Mouse (Mus musculus) heart, adult 2 months (tissue): ENCODE results near the gene Tnfaip8l1. TPM values are rescaled to one million over a fixed set of nuclear protein-coding genes. Genes with fewer than 3 reads are reported as not detected.

Experiments used
- DNase-seq, 2 experiments: peaks; one replicate each; pipeline ENCODE4 v3.0.0; 2021
- H3K27ac ChIP-seq: fragments of 200-600 bp; 2 replicates; pipeline ENCODE4 v1.8.1; 2022
- H3K27me3 ChIP-seq: fragments of 200-500 bp; 2 replicates; pipeline ENCODE4 v1.6.1; 2012; ENCODE audit warnings: mild to moderate bottlenecking, low read length, inconsistent platforms, mixed read lengths; ENCODE audit not compliant: control insufficient read depth, insufficient read depth
- H3K36me3 ChIP-seq: fragments of 200-500 bp; 2 replicates; pipeline ENCODE4 v1.6.1; 2012; ENCODE audit warnings: low read length, inconsistent platforms; ENCODE audit not compliant: control insufficient read depth, insufficient read depth
- H3K4me1 ChIP-seq: fragments of 200-500 bp; 2 replicates; pipeline ENCODE4 v1.6.1; 2011; ENCODE audit warnings: low read length; ENCODE audit not compliant: control insufficient read depth, insufficient read depth
- H3K4me3 ChIP-seq: fragments of 200-600 bp; 2 replicates; pipeline ENCODE4 v1.8.1; 2022
- H3K79me2 ChIP-seq: fragments of 200-500 bp; replicated peaks from 2 replicates; pipeline ENCODE4 v1.6.1; 2012; ENCODE audit warnings: mild to moderate bottlenecking, inconsistent platforms, low read length, moderate library complexity, mixed read lengths; ENCODE audit not compliant: control insufficient read depth, insufficient read depth
- H3K9ac ChIP-seq: fragments of 200-500 bp; 2 replicates; pipeline ENCODE4 v1.6.1; 2012; ENCODE audit warnings: low read depth, mild to moderate bottlenecking, control low read depth, inconsistent platforms, low read length, mixed read lengths
- CTCF ChIP-seq: fragments of 200-600 bp; IDR thresholded peaks from 2 replicates; pipeline ENCODE4 v1.8.1; 2022; ENCODE audit warnings: antibody characterized with exemption, mild to moderate bottlenecking, moderate library complexity
- EP300 ChIP-seq: fragments of 200-500 bp; IDR thresholded peaks from 2 replicates; pipeline ENCODE4 v1.6.1; 2011; ENCODE audit warnings: low read depth, low read length, control low read depth; ENCODE audit not compliant: insufficient read depth
- POLR2A ChIP-seq: fragments of 200-500 bp; IDR thresholded peaks from 2 replicates; pipeline ENCODE4 v1.6.1; 2011; ENCODE audit warnings: mild to moderate bottlenecking, low read depth, low read length, control low read depth; ENCODE audit not compliant: insufficient read depth
- WGBS: fragments of 180-500 bp; shearing (Covaris S2); methylation state at CpG from one replicate; pipeline ENCODE4 v1.1.7; 2018; 5-methylcytosine and 5-hydroxymethylcytosine counted together
- intact Hi-C: fragments of 180-260 bp; cut with DNase I; formaldehyde crosslinking; loops from one replicate; pipeline ENCODE4 v1.15.1; 2025
- polyA plus RNA-seq: library from polyadenylated mRNA; depleted of rRNA; stranded (reverse); fragments of >200 nt; gene quantifications from 2 replicates; pipeline ENCODE4 v1.2.3, GENCODE M21; 2012
- total RNA-seq, 2 experiments: library from RNA; stranded (reverse); gene quantifications; 2 replicates each; pipeline ENCODE4 v1.2.3; 2021

Tnfaip8l1 gene
- total and polyA plus RNA-seq, 3 experiments: 1.1 to 3.6 (median 1.7) TPM

DNA sequence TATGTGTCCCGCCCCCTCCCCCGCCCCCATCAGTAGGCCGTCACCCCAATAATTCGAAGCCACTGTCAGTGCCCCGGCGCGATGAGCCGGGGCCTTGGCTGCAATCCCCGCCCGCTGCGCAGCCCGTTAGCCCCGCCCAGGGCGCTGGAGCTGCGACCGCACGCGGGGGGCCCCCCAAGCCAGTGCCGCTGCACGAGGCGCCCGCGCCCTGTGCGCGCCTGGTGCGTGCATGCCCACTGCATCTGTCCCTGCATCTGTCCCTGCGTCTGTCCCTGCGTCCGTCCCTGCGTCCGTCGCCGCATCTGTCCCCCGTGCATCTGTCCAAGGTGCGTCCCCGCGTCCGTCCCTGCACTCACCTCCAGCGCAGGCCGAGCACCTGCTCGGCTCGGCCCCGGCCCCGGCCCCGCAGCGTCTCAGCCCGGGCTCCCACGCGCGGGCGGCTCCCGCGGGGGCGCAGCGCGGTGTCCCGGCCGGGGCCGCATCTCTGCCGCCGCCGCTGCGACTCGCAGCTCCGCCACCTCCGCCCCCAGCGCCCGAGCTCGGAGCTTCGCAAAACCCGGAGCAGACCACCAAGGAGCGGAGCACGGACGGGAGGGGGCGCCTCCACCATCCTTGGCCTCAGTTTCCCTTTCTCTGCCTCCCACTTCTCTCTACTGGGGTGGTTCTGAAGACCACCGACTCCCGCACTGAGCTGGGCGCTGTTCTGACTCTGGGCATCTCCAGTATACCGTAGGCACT lies 22.2 kb upstream of the Tnfaip8l1 start, which contains the start of gene Sema6b:
Gene Sema6b, minus strand, starts transcription at position 486 of the 738 bp plus-strand sequence.
- 2% methylated on average over 78 of the region's 79 CpGs for whole genome bisulfite sequencing
- Histone ChIP-seq H3K79me2 (no peaks in the 10 kb centered on the region), H3K27me3 (no peaks in the 10 kb centered on the region), H3K27ac (no peak within 1 kb of the TSS), H3K9ac (peak within 1 kb of the TSS; percentile 65), H3K4me1 (peaks cover 16% of the 10 kb centered on the region), H3K4me3 (peak within 1 kb of the TSS; percentile 58), H3K36me3 (no peaks in the 10 kb centered on the region)
- TF ChIP-seq CTCF (no peak), EP300 (no peak), POLR2A (no peak)
- peak; percentile 64 to 83 for DNase-seq
- intact Hi-C loops: no loop called here

- H3K27ac ChIP-seq: no peak overlapping the region
- 3% methylated on average over 39 of the region's 47 CpGs for WGBS
Measured at GRCm38 (mm10) chr17:56141702-56142605, 20.3 kb upstream of the Tnfaip8l1 start.

DNA sequence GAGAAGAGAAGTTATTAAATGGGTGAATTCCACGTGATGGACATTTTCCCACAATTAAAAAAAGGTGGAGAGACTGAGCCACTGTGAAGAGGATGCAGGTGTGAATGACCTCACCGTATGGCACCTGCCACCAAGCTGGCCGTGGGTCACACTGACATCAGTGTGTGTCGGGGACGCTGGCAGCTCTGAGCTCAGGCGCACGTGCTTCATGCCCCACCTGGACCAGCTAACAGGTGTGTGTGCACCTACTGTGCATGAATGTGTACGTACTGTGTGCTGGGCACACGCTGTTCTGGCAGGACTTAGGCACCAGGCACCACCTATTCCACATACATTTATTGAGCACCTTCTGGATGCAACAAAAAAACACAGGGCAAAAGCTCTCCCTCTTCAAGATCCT lies 17.7 kb upstream of the Tnfaip8l1 start:
- TF ChIP-seq CTCF (no peak), POLR2A (no peak), EP300 (no peak)
- Histone ChIP-seq H3K4me3 (no peak overlapping the region), H3K27me3 (peaks cover 4% of the 10 kb centered on the region), H3K27ac (no peak overlapping the region), H3K36me3 (no peaks in the 10 kb centered on the region), H3K4me1 (no peaks in the 10 kb centered on the region), H3K9ac (no peak overlapping the region), H3K79me2 (no peaks in the 10 kb centered on the region)
- no peak for DNase-seq
- WGBS: 64% methylated on average over 9 of the region's 9 CpGs
- intact Hi-C loops: no loop called here

More at GRCm38 (mm10) chr17:56141702-56142605, 20.3 kb upstream of the Tnfaip8l1 start:
- peaks cover 7% of the 10 kb centered on the region for H3K4me1 ChIP-seq
- intact Hi-C loops: no loop called here
- DNase-seq: peak in 1 of 2 experiments; percentile 69
- no peaks in the 10 kb centered on the region for H3K27me3 ChIP-seq
- peak overlapping the region; percentile 36 for H3K4me3 ChIP-seq
- H3K36me3 ChIP-seq: no peaks in the 10 kb centered on the region
- no peaks in the 10 kb centered on the region for H3K79me2 ChIP-seq
- TF ChIP-seq EP300 (no peak), CTCF (no peak), POLR2A (no peak)
- peak overlapping the region; percentile 42; the same call in 1 of the 2 replicates for H3K9ac ChIP-seq

- Histone ChIP-seq H3K27ac (no peak overlapping the region), H3K4me3 (no peak overlapping the region), H3K36me3 (no peaks in the 10 kb centered on the region), H3K9ac (no peak overlapping the region), H3K27me3 (peaks cover 4% of the 10 kb centered on the region), H3K4me1 (no peaks in the 10 kb centered on the region), H3K79me2 (no peaks in the 10 kb centered on the region)
- intact Hi-C loops: no loop called here
- 27% methylated on average over 9 of the region's 9 CpGs for WGBS
- TF ChIP-seq POLR2A (no peak), EP300 (no peak), CTCF (no peak)
- no peak for DNase-seq
Measured at GRCm38 (mm10) chr17:56146131-56146530, 16.1 kb upstream of the Tnfaip8l1 start.

- Histone ChIP-seq H3K9ac (no peak overlapping the region), H3K79me2 (no peaks in the 10 kb centered on the region), H3K36me3 (no peaks in the 10 kb centered on the region), H3K27ac (no peak overlapping the region), H3K27me3 (peaks cover 4% of the 10 kb centered on the region), H3K4me1 (no peaks in the 10 kb centered on the region), H3K4me3 (no peak overlapping the region)
- intact Hi-C loops: no loop called here
- no peak for DNase-seq
- 69% methylated on average over 12 of the region's 12 CpGs for whole genome bisulfite sequencing
- no peak for TF ChIP-seq EP300
- TF ChIP-seq CTCF: no peak
- no peak for TF ChIP-seq POLR2A
Measured at GRCm38 (mm10) chr17:56147420-56147819, 14.9 kb upstream of the Tnfaip8l1 start.

GRCm38 (mm10) chr17:56148280-56148679 lies 14.0 kb upstream of the Tnfaip8l1 start:
- intact Hi-C loops: no loop called here
- H3K4me1 ChIP-seq: no peaks in the 10 kb centered on the region
- H3K9ac ChIP-seq: no peak overlapping the region
- H3K27me3 ChIP-seq: peaks cover 4% of the 10 kb centered on the region
- no peak overlapping the region for H3K27ac ChIP-seq
- no peak overlapping the region for H3K4me3 ChIP-seq
- WGBS: 24% methylated on average over 9 of the region's 9 CpGs
- no peaks in the 10 kb centered on the region for H3K36me3 ChIP-seq
- DNase-seq: no peak
- TF ChIP-seq CTCF (no peak), EP300 (no peak), POLR2A (no peak)
- no peaks in the 10 kb centered on the region for H3K79me2 ChIP-seq
